Mouse (Mus musculus) thymus, postnatal 25 days (tissue): ENCODE measurements around the gene Pdlim5.
"Not testable (repeated sequence)": the region's sequence is repeated elsewhere in the genome, so short reads cannot be mapped to it uniquely, and the experiment has no call there.

Experiments
- DNase-seq: peaks from one replicate; pipeline ENCODE4 v3.0.0; 2022

The Pdlim5 gene

GRCm38 (mm10) chr3:142249458-142249857 lies 146.0 kb downstream of the Pdlim5 start:
- no peak for DNase-seq

- DNase-seq = peak; percentile 2
These were observed 152.2 kb downstream of the Pdlim5 start for GRCm38 (mm10) chr3:142243263-142243662.

- no peak for DNase-seq
These were observed 156.2 kb downstream of the Pdlim5 start for GRCm38 (mm10) chr3:142239298-142239697.

- no peak for DNase-seq
These were observed 157.0 kb downstream of the Pdlim5 start for GRCm38 (mm10) chr3:142238260-142239046.

GRCm38 (mm10) chr3:142237621-142238020 lies 157.9 kb downstream of the Pdlim5 start:
- DNase-seq = no peak

- no peak for DNase-seq
These were observed 161.7 kb downstream of the Pdlim5 start for GRCm38 (mm10) chr3:142233606-142234465.

- no peak for DNase-seq
These were observed 166.8 kb downstream of the Pdlim5 start for GRCm38 (mm10) chr3:142228665-142229064.

GRCm38 (mm10) chr3:142222471-142223103 lies 172.9 kb downstream of the Pdlim5 start:
- DNase-seq = no peak

GRCm38 (mm10) chr3:142219910-142220309 lies 175.6 kb downstream of the Pdlim5 start:
- DNase-seq = no peak

GRCm38 (mm10) chr3:142212821-142213220 lies 182.7 kb downstream of the Pdlim5 start:
- DNase-seq = no peak

GRCm38 (mm10) chr3:142212186-142212585 lies 183.3 kb downstream of the Pdlim5 start:
- DNase-seq = no peak

GRCm38 (mm10) chr3:142209981-142210380 lies 185.5 kb downstream of the Pdlim5 start:
- no peak for DNase-seq

- DNase-seq = no peak
These were observed 186.4 kb downstream of the Pdlim5 start for GRCm38 (mm10) chr3:142209057-142209456.

- no peak for DNase-seq
These were observed 188.0 kb downstream of the Pdlim5 start for GRCm38 (mm10) chr3:142207488-142207887.

GRCm38 (mm10) chr3:142206316-142206715 lies 189.2 kb downstream of the Pdlim5 start:
- no peak for DNase-seq

- no peak for DNase-seq
These were observed 199.4 kb downstream of the Pdlim5 start for GRCm38 (mm10) chr3:142196142-142196541.

GRCm38 (mm10) chr3:142191627-142192026 lies 203.9 kb downstream of the Pdlim5 start:
- DNase-seq = not testable (repeated sequence)
